Mouse (Mus musculus): ENCODE results near the gene Nat8l.

Gene Nat8l

DNA sequence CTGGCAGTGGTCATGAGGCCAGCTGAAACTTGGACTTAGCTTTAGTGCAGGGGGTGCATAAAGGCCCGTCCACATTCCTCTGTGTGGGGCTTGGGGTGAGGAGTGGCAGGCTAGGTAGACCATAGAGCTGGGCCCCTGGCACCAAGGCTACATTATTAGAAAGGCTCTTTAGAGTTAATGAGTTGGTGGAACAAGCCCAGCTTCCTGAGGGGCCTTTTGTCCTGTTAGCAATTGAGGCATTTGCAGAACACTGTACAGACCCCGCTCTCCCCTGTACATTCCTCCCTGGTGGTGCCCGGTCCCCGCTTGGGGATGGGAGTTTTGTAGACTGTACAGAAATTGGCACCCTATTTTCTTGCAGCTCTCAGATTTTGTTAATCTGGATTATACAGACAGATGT lies 6.9 kb downstream of the Nat8l start:
- no peak for DNase-seq (ENCODE audit: low read depth, low spot score)

DNA sequence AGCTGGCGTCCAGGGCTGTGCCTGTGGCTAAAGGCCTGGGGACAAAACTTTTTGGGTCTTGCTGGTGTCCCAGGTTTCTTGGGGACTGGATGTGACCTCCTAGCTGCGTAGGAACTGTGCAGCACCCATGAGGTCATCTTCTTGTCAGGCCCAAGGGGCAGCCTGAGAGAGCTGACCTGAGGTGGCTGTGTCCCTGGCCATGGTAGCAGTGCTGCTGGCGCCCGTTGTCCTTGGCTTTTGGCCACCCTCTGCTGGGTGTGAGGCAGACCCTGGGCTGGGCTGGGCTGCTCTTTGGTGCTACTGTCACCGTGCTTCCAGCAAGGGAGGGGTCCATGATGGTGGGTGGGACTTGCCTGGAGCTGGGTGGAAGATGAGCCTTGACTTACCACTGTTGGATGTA lies 8.8 kb downstream of the Nat8l start:
- no peak for DNase-seq (ENCODE audit: low read depth, low spot score)

DNA sequence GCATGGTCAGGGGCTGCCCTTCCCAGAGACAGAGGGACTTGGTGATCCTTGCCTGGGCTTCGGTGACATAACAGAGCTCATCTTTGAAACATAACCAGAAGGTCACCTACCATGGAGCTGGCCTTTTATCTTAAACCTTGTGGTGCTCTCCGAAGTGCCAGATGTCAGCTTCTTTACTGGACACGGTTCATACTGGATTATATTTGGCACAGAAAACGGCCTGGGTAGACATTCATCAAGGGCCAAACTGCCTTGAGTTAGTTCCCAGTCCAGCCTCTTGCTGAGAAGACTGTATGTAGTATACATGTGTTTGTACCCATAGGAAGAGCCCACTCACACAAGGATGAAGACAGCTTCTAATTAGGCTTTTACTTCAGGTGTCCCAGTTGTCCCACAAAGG lies 11.0 kb downstream of the Nat8l start:
- DNase-seq (ENCODE audit: low read depth, low spot score): no peak

DNA sequence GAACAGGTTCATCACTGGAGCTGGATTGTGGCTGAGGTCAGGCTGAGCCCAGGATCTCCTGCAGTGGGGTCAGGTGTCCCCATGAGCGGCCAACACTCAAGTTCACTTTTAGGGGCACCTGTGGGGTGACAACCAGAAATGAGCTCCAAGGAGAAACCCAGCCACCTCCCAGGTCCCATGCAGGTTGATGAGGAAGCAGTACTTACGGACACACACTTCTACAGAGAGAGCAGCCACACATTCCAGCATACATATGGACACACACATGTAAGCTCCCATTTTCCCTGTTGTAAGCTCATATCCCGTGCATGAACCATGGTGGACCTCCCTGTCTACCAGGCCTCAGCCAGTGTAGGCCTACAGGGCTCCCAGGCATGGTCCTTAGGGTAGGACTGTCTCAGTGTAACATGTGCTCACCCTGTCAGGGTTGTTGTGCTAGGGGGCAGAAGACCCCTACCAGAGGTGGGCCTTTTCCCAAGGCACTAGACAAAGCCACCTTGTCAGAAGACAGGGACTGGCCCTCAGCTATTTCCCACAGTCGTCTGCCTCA lies 11.7 kb downstream of the Nat8l start:
- DNase-seq (ENCODE audit: low read depth, low spot score): no peak

DNA sequence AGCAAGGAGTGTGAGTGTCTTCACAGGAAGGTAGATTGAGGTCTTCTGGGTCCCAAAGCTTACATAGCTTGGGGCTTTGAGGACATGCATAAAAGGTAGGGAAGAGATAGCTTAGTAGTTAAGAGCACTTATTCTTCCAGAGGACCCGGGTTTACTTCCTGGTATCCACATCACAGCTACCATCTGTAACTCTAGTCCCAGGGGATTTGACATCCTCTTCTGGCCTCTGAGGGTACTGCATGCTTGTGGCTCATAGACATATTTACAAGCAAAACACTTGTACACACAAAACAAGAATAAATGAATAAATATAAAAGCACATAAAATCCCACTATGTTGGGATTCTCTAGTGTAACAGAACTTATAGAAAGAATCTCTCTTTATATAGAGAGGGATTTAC lies 18.9 kb downstream of the Nat8l start:
- DNase-seq (ENCODE audit: low read depth, low spot score): no peak

DNA sequence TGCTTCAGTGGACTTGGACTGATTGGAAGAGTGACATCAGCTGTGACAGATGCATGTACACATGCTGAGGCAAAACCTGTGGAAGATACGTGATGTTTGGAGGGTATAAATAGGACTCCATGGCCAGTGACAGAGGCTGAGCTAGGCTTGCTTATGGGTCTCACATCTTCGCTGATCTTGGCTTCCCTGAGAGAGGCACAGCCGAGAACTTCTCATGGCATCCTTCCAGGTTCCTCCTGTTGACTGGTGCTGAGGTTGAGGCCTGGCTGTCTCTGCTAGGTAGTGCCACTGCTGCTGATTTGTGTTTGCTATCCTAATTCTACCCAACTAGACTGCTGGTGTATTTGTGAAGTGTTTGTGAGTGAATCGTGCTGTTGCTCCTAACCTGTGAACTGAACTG lies 23.2 kb downstream of the Nat8l start:
- no peak for DNase-seq (ENCODE audit: low read depth, low spot score)

DNA sequence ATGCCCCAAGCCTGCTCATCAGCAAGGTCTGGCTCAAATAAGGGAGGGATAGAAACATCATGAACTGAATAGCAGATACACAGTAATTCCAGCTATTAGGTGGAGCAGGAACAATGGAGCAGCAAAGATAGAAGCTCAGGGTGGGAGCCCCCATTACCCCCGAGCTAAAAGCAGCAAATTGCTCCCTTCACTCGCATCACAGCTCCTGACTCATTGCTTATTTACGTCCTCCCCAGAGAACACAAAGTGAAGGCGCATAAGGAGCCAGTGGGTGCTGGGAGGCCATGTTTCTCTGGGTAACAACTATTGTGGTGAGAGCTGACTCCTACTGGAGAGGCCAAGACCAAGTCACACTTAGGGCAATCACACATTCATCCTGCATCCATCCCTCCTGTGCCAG lies 34.3 kb downstream of the Nat8l start:
- DNase-seq (ENCODE audit: low read depth, low spot score): no peak

DNA sequence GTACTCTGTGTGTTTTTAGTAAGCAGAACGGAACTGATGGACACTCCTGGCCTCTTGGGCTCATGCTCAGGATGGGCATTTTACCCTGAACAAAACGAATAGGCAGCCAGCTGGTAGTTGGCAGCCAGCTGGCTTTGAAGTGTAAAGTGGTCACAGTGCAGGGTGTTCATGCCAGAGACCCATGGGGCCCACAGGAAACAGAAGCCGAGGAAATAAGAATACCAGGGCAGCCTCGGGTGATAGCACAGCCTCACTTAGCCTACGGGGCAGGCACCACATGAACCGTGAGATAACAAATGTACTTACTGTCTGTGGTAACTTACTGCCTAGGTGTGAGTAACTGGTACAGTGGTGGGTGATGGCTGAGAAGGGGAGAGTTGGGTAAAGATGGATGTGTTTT lies 35.2 kb downstream of the Nat8l start:
- DNase-seq (ENCODE audit: low read depth, low spot score): no peak

DNA sequence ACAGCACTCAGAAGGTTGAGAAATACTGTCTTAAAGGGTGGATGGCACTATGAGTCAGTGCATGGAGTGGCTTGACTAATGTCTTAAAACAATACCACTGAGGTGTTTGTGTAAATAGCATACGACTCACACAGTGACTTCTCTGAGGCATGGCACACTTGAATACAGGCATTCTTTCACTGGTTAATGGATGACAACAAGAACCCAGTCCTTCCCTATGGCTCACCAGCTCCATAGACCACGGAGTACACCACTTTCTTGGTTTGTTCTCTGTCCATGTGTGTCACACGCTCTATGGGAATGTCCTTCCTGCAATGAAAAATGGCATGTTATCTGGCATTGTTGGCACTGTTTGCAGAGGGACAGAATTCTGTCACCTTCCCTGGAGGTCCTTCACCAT lies 36.7 kb downstream of the Nat8l start:
- DNase-seq (ENCODE audit: low read depth, low spot score): no peak
